Mouse (Mus musculus) heart, embryonic 12.5 days (tissue): ENCODE results near the gene Hhat. TPM values are rescaled to one million over a fixed set of nuclear protein-coding genes. Genes with fewer than 3 reads are reported as not detected.
A peak's percentile ranks its signal among the peaks of the same experiment; 100 is the strongest.

Experiments used
- ATAC-seq: fragments of 200-750 bp; cut with Nextera tagmentation; 2 replicates; pipeline ENCODE4 v1.8.0; 2017; ENCODE audit warnings: moderate TSS enrichment, moderate library complexity; ENCODE audit not compliant: insufficient number of reproducible peaks, low FRiP score
- H3K27ac ChIP-seq: fragments of 300-500 bp; sonication (generic); 2 replicates; pipeline ENCODE4 v1.5.1; 2016; ENCODE audit warnings: mild to moderate bottlenecking, moderate library complexity; ENCODE audit not compliant: poor library complexity, severe bottlenecking
- H3K27me3 ChIP-seq: fragments of 300-500 bp; sonication (generic); replicated peaks from 2 replicates; pipeline ENCODE4 v1.6.1; 2016; ENCODE audit warnings: mild to moderate bottlenecking, moderate library complexity
- H3K36me3 ChIP-seq: fragments of 300-500 bp; sonication (generic); 2 replicates; pipeline ENCODE4 v1.6.1; 2016; ENCODE audit warnings: mild to moderate bottlenecking, moderate library complexity
- H3K4me1 ChIP-seq: fragments of 300-500 bp; sonication (generic); replicated peaks from 2 replicates; pipeline ENCODE4 v1.6.1; 2016; ENCODE audit warnings: mild to moderate bottlenecking
- H3K4me2 ChIP-seq: fragments of 300-500 bp; sonication (generic); 2 replicates; pipeline ENCODE4 v1.6.1; 2016; ENCODE audit warnings: mild to moderate bottlenecking, moderate library complexity
- H3K4me3 ChIP-seq: fragments of 300-500 bp; sonication (generic); 2 replicates; pipeline ENCODE4 v1.5.1; 2016; ENCODE audit warnings: mild to moderate bottlenecking
- H3K9ac ChIP-seq: fragments of 300-500 bp; sonication (generic); 2 replicates; pipeline ENCODE4 v1.6.1; 2016; ENCODE audit warnings: mild to moderate bottlenecking, moderate library complexity
- H3K9me3 ChIP-seq: fragments of 300-500 bp; sonication (generic); replicated peaks from 2 replicates; pipeline ENCODE4 v1.6.1; 2016; ENCODE audit warnings: mild to moderate bottlenecking, moderate library complexity
- WGBS: fragments of 180-500 bp; shearing (Covaris S2); methylation state at CpG from one replicate; pipeline ENCODE4 v1.1.7; 2016; 5-methylcytosine and 5-hydroxymethylcytosine counted together
- polyA plus RNA-seq: library from polyadenylated mRNA; unstranded; fragments of >200 nt; fragmentation: Nextera tagmentation; extraction: Ambion mirVana; gene quantifications from 2 replicates; pipeline ENCODE4 v1.2.1, GENCODE M21; 2016

Hhat gene
- polyA plus RNA-seq, 1 experiment from 2014 or later, result 6.7 TPM

GRCm38 (mm10) chr1:192489908-192490825 is 280.9 kb downstream of the Hhat start:
- Histone ChIP-seq H3K4me3 (no peak overlapping the region), H3K27me3 (0 out of 2 replicates have a peak, but pooled peaks cover 5% of the 10 kb centered on the region), H3K9me3 (no peaks in the 10 kb centered on the region), H3K4me2 (no peak overlapping the region), H3K4me1 (no peaks in the 10 kb centered on the region), H3K9ac (no peak overlapping the region), H3K36me3 (no peaks in the 10 kb centered on the region), H3K27ac (no peak overlapping the region)
- 74% methylated on average over 13 of the region's 13 CpGs for WGBS
- ATAC-seq, result no peak

- H3K4me3 ChIP-seq, result no peak overlapping the region
- 0 out of 2 replicates have a peak, but pooled peaks cover 5% of the 10 kb centered on the region for H3K27me3 ChIP-seq
Observed at GRCm38 (mm10) chr1:192487571-192487970, 283.5 kb downstream of the Hhat start.

GRCm38 (mm10) chr1:192485030-192485429 is 286.0 kb downstream of the Hhat start:
- Histone ChIP-seq H3K27ac (no peak overlapping the region), H3K27me3 (0 out of 2 replicates have a peak, but pooled peaks cover 5% of the 10 kb centered on the region), H3K36me3 (no peaks in the 10 kb centered on the region), H3K4me3 (no peak overlapping the region), H3K4me1 (no peaks in the 10 kb centered on the region), H3K9ac (no peak overlapping the region), H3K4me2 (no peak overlapping the region), H3K9me3 (no peaks in the 10 kb centered on the region)
- 71% methylated on average over 3 of the region's 3 CpGs for WGBS
- ATAC-seq, result no peak

More at GRCm38 (mm10) chr1:192487571-192487970, 283.5 kb downstream of the Hhat start:
- no peaks in the 10 kb centered on the region for H3K36me3 ChIP-seq
- no peak overlapping the region for H3K4me2 ChIP-seq
- H3K27ac ChIP-seq, result no peak overlapping the region
- no peak overlapping the region for H3K9ac ChIP-seq
- H3K4me1 ChIP-seq, result no peaks in the 10 kb centered on the region
- WGBS, result 93% methylated on average over 11 of the region's 11 CpGs
- H3K9me3 ChIP-seq, result no peaks in the 10 kb centered on the region
- no peak for ATAC-seq

GRCm38 (mm10) chr1:192481446-192481845 is 289.6 kb downstream of the Hhat start:
- ATAC-seq, result no peak
- no peaks in the 10 kb centered on the region for H3K27me3 ChIP-seq
- no peak overlapping the region for H3K9ac ChIP-seq
- no peaks in the 10 kb centered on the region for H3K9me3 ChIP-seq
- no peak overlapping the region for H3K4me3 ChIP-seq
- H3K36me3 ChIP-seq, result no peaks in the 10 kb centered on the region
- peaks cover 15% of the 10 kb centered on the region for H3K4me1 ChIP-seq
- H3K27ac ChIP-seq, result no peak overlapping the region
- H3K4me2 ChIP-seq, result no peak overlapping the region

GRCm38 (mm10) chr1:192480072-192480784 is 290.8 kb downstream of the Hhat start:
- WGBS, result 72% methylated on average over 8 of the region's 8 CpGs
- no peak for ATAC-seq

GRCm38 (mm10) chr1:192478176-192478575 is 292.8 kb downstream of the Hhat start:
- ATAC-seq, result no peak
- no peaks in the 10 kb centered on the region for H3K36me3 ChIP-seq
- H3K9ac ChIP-seq, result no peak overlapping the region
- H3K4me1 ChIP-seq, result peaks cover 15% of the 10 kb centered on the region
- H3K27me3 ChIP-seq, result no peaks in the 10 kb centered on the region
- H3K4me3 ChIP-seq, result no peak overlapping the region
- no peak overlapping the region for H3K27ac ChIP-seq
- no peak overlapping the region for H3K4me2 ChIP-seq
- WGBS, result 49% methylated on average over 5 of the region's 5 CpGs
- no peaks in the 10 kb centered on the region for H3K9me3 ChIP-seq

More at GRCm38 (mm10) chr1:192480072-192480784, 290.8 kb downstream of the Hhat start:
- Histone ChIP-seq H3K36me3 (no peaks in the 10 kb centered on the region), H3K4me1 (peaks cover 15% of the 10 kb centered on the region), H3K4me2 (no peak overlapping the region), H3K4me3 (no peak overlapping the region), H3K9me3 (no peaks in the 10 kb centered on the region), H3K27me3 (no peaks in the 10 kb centered on the region), H3K9ac (no peak overlapping the region), H3K27ac (no peak overlapping the region)

GRCm38 (mm10) chr1:192477556-192477955 is 293.5 kb downstream of the Hhat start:
- Histone ChIP-seq H3K4me1 (peaks cover 15% of the 10 kb centered on the region), H3K9ac (no peak overlapping the region), H3K9me3 (no peaks in the 10 kb centered on the region), H3K27ac (peak overlapping the region; percentile 36; the same call in 1 of the 2 replicates), H3K36me3 (no peaks in the 10 kb centered on the region), H3K4me3 (no peak overlapping the region), H3K27me3 (no peaks in the 10 kb centered on the region), H3K4me2 (no peak overlapping the region)
- WGBS, result 71% methylated on average over 6 of the region's 6 CpGs
- no peak for ATAC-seq

GRCm38 (mm10) chr1:192476704-192477103 is 294.3 kb downstream of the Hhat start:
- Histone ChIP-seq H3K27ac (no peak overlapping the region), H3K36me3 (no peaks in the 10 kb centered on the region), H3K4me3 (no peak overlapping the region), H3K9me3 (no peaks in the 10 kb centered on the region), H3K27me3 (no peaks in the 10 kb centered on the region), H3K9ac (no peak overlapping the region), H3K4me1 (peaks cover 15% of the 10 kb centered on the region), H3K4me2 (no peak overlapping the region)
- 39% methylated on average over 7 of the region's 7 CpGs for WGBS
- ATAC-seq, result no peak

GRCm38 (mm10) chr1:192473134-192473533 is 297.9 kb downstream of the Hhat start:
- no peak overlapping the region for H3K9ac ChIP-seq
- no peaks in the 10 kb centered on the region for H3K9me3 ChIP-seq
- no peaks in the 10 kb centered on the region for H3K27me3 ChIP-seq
- no peak for ATAC-seq
- no peak overlapping the region for H3K4me2 ChIP-seq
- peaks cover 11% of the 10 kb centered on the region for H3K4me1 ChIP-seq
- WGBS, result 81% methylated on average over 6 of the region's 6 CpGs
- no peak overlapping the region for H3K4me3 ChIP-seq
- H3K27ac ChIP-seq, result no peak overlapping the region
- no peaks in the 10 kb centered on the region for H3K36me3 ChIP-seq

- 50% methylated on average over 4 of the region's 4 CpGs for WGBS
- H3K4me2 ChIP-seq, result no peak overlapping the region
Observed at GRCm38 (mm10) chr1:192472366-192472765, 298.7 kb downstream of the Hhat start.

GRCm38 (mm10) chr1:192463732-192464131 is 307.3 kb downstream of the Hhat start:
- Histone ChIP-seq H3K36me3 (no peaks in the 10 kb centered on the region), H3K27me3 (no peaks in the 10 kb centered on the region), H3K4me3 (no peak overlapping the region), H3K27ac (no peak overlapping the region), H3K4me2 (no peak overlapping the region), H3K9ac (no peak overlapping the region), H3K9me3 (no peaks in the 10 kb centered on the region), H3K4me1 (no peaks in the 10 kb centered on the region)
- WGBS, result 59% methylated on average over 4 of the region's 4 CpGs
- no peak for ATAC-seq

More at GRCm38 (mm10) chr1:192472366-192472765, 298.7 kb downstream of the Hhat start:
- no peak overlapping the region for H3K27ac ChIP-seq
- H3K9ac ChIP-seq, result no peak overlapping the region
- H3K4me1 ChIP-seq, result peaks cover 3% of the 10 kb centered on the region
- H3K27me3 ChIP-seq, result no peaks in the 10 kb centered on the region
- no peaks in the 10 kb centered on the region for H3K36me3 ChIP-seq
- ATAC-seq, result no peak
- H3K4me3 ChIP-seq, result no peak overlapping the region
- no peaks in the 10 kb centered on the region for H3K9me3 ChIP-seq
